In the genomic region with DNA sequence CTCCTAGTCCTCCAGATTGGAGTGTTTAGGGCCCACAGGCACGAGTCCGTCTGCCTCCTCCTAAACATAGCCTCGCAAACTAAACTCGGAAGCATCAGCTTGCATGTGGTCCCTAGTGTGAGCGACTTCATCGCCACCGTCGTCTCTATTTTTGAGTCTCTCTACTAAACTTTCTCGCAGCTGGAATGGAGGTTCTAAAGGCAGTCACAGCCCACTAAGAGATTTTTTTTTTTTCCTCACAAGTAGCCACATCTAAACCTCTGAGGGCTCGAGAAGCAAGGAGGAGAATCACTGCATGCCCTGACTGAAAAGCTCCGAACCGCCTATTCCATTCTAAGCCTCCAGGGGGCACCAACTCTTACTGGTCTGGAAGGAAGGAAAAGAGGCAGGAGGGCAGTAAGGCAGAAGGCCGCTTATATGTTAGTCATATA, we compare ENCODE assay signal across 8 mouse cellular contexts.
A peak's percentile ranks its signal among the peaks of the same experiment; 100 is the strongest.
DNase-seq lines count a peak whose midpoint lies in the region; TF ChIP-seq lines count a peak whose summit lies in the region.
"Had no signal": no experiment of that assay in that cellular context is flagged by ENCODE, and none has a peak within 500 bp of the region (broad histone marks: within the 10 kb centered on the region; RNA-seq: fewer than 3 reads in every experiment).

No protein-coding gene starts in this region.

- no peaks in the 10 kb centered on the region for H3K36me3 ChIP-seq in E14TG2a.4 (ENCODE audit: insufficient read depth, low read length)
- H3K36me3 ChIP-seq: heart, embryonic 13.5 days had no signal

- no peaks in the 10 kb centered on the region for H3K27me3 ChIP-seq in E14TG2a.4 (ENCODE audit: insufficient read depth, low read length)

- no peak overlapping the region for H3K4me3 ChIP-seq in E14TG2a.4 (replicated peaks; ENCODE audit: low read length)
- H3K4me3 ChIP-seq in gastrocnemius, adult 2 months = no peak overlapping the region
- H3K4me3 ChIP-seq: heart, embryonic 13.5 days had no signal

- TF ChIP-seq CTCF in E14TG2a.4 (conservative IDR thresholded peaks at IDR 0.05; ENCODE audit: low read length) = peak; percentile 80
- peak; percentile 85 for TF ChIP-seq CTCF in gastrocnemius, adult 2 months (IDR thresholded peaks at IDR 0.05)

- DNase-seq in 3134 (ENCODE audit: extremely low read depth, insufficient read length, low spot score) = peak; percentile 2
- peak; percentile 58 to 61 for DNase-seq in cerebellum, adult 18-20 months
- DNase-seq in gastrocnemius, adult 2 months = peak; percentile 78
- peak; percentile 75 for DNase-seq in layer of hippocampus, adult 9-11 months
- DNase-seq in lung, postnatal 36 days = peak; percentile 66
- DNase-seq in thymus, postnatal 10 days (ENCODE audit: low spot score in 2 of 2) = peak; percentile 5 to 16

- intact Hi-C loops in gastrocnemius, adult 2 months (cut with DNase I) = loop anchor here (1.0 to 5.0 kb wide), 2 partner anchors 209 to 217 kb away; no protein-coding TSS in a partner anchor

- 0 out of 2 replicates have a peak overlapping the region, but pooled peaks have one; percentile 6 for H3K27ac ChIP-seq in gastrocnemius, adult 2 months
- H3K27ac ChIP-seq: heart, embryonic 13.5 days had no signal

- H3K9me3 ChIP-seq in E14TG2a.4 (ENCODE audit: low read length) = no peaks in the 10 kb centered on the region
- H3K9me3 ChIP-seq: heart, embryonic 13.5 days had no signal

- no peaks in the 10 kb centered on the region for H3K4me1 ChIP-seq in E14TG2a.4 (replicated peaks; ENCODE audit: low read depth, low read length)

Comparison
In these comparisons a context has a peak if more than half of its experiments do, and no peak if none do; other contexts are left out.
1. DNase-seq: peak in every context shown above with its lines; median percentile 78 in gastrocnemius, adult 2 months; 75 in layer of hippocampus, adult 9-11 months; 66 in lung, postnatal 36 days; 60 in cerebellum, adult 18-20 months; 10 in thymus, postnatal 10 days; 2 in 3134.